In the genomic region with DNA sequence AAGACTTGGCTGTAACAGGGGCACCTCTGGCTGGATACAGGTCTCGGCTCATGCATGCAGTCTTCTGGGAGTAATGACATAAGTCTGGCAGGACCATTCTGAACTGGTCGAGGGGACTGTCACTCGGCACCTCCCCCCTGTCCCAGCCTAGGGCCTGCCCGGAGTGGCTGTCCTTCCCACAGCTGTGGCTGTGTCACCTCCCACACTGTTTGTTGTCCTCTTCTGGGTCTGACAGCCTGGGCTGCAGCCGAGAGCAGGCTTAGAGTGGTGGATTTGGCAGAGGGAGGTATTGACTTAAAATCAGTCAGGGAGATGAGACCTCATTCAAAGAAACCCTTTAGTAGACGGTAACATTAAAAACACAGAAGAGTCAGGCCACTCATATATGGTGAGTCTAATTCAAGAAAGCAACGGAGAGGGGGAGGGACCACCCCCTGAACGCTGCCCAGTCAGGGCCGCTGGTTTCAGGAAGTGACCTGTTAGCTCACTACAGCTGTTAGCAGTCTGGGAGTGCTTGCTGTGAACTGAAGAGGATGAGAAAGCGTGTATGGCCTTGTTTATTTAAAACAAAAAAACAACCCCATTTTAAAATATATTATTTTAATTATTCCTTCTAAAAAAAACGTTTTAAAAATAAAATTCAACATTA, we compare ENCODE assay signal across 7 mouse cellular contexts.
DNase-seq lines count a peak whose midpoint lies in the region; ATAC-seq lines count a peak whose summit lies in the region.

No protein-coding gene starts in this region.

- H3K36me3 ChIP-seq in heart, embryonic 11.5 days (ENCODE audit: control insufficient read depth, insufficient read depth, low read length) = no peaks in the 10 kb centered on the region
- no peaks in the 10 kb centered on the region for H3K36me3 ChIP-seq in limb, embryonic 11.5 days (ENCODE audit: control insufficient read depth, insufficient read depth, low read length)

- H3K4me1 ChIP-seq in heart, embryonic 11.5 days (ENCODE audit: control insufficient read depth, insufficient read depth, low read length) = peaks cover 11% of the 10 kb centered on the region; the same call in 1 of the 2 replicates
- H3K4me1 ChIP-seq in limb, embryonic 11.5 days (ENCODE audit: control insufficient read depth, insufficient read depth, low read length) = peaks cover 29% of the 10 kb centered on the region

- 9% methylated on average over 11 of the region's 11 CpGs for WGBS in heart, embryonic 11.5 days (ENCODE audit: insufficient replicate concordance)
- WGBS in limb, embryonic 11.5 days = 10% methylated on average over 11 of the region's 11 CpGs

- H3K9me3 ChIP-seq in heart, embryonic 11.5 days (replicated peaks; ENCODE audit: control insufficient read depth, low read length) = no peaks in the 10 kb centered on the region
- no peaks in the 10 kb centered on the region for H3K9me3 ChIP-seq in limb, embryonic 11.5 days (ENCODE audit: control insufficient read depth, low read length)

- peak; percentile 64 to 77 for DNase-seq in kidney, postnatal 4 days
- DNase-seq in kidney, postnatal 36 days = no peak
- no peak for DNase-seq in limb, embryonic 11.5 days (ENCODE audit: low spot score)
- peak; percentile 43 for DNase-seq in retina, embryonic 14.5 days (ENCODE audit: low spot score)
- no peak for DNase-seq in layer of hippocampus, adult 8-10 months (ENCODE audit: low spot score in 2 of 2)
- no peak for DNase-seq in T-cell, adult 2 months (ENCODE audit: low spot score)

- ATAC-seq in heart, embryonic 11.5 days (replicated peaks; ENCODE audit: insufficient number of reproducible peaks, low FRiP score, low TSS enrichment) = no peak; the same call in 1 of the 2 replicates
- ATAC-seq in limb, embryonic 11.5 days (ENCODE audit: insufficient number of reproducible peaks, low FRiP score, low TSS enrichment, low read depth) = peak; percentile 40; the same call in 1 of the 2 replicates

- H3K27ac ChIP-seq in heart, embryonic 11.5 days (ENCODE audit: low read depth, low read length) = no peak overlapping the region
- H3K27ac ChIP-seq in limb, embryonic 11.5 days (replicated peaks; ENCODE audit: low read depth, low read length) = no peak overlapping the region

- peak overlapping the region; percentile 43 for H3K4me2 ChIP-seq in heart, embryonic 11.5 days
- H3K4me2 ChIP-seq in limb, embryonic 11.5 days (ENCODE audit: low read depth, severe bottlenecking) = no peak overlapping the region; the same call in 1 of the 2 replicates

- peaks cover 7% of the 10 kb centered on the region; the same call in 1 of the 2 replicates for H3K27me3 ChIP-seq in heart, embryonic 11.5 days (ENCODE audit: control insufficient read depth, insufficient read depth, low read length)
- 0 out of 2 replicates have a peak, but pooled peaks cover 4% of the 10 kb centered on the region for H3K27me3 ChIP-seq in limb, embryonic 11.5 days (ENCODE audit: control insufficient read depth, insufficient read depth, low read length)

- H3K4me3 ChIP-seq in heart, embryonic 11.5 days (ENCODE audit: low read depth, low read length) = no peak overlapping the region
- H3K4me3 ChIP-seq in limb, embryonic 11.5 days (ENCODE audit: low read depth, low read length) = no peak overlapping the region

- H3K9ac ChIP-seq in heart, embryonic 11.5 days (ENCODE audit: low read depth, low read length) = no peak overlapping the region
- H3K9ac ChIP-seq in limb, embryonic 11.5 days (ENCODE audit: low read length) = no peak overlapping the region

Comparison
In these comparisons a context has a peak if more than half of its experiments do, and no peak if none do; other contexts are left out.
1. DNase-seq: peak in kidney, postnatal 4 days (2 of 2) and retina, embryonic 14.5 days (single experiment); none in kidney, postnatal 36 days (0 of 2), limb, embryonic 11.5 days (single experiment), layer of hippocampus, adult 8-10 months (0 of 2) and T-cell, adult 2 months (single experiment).